Mouse (Mus musculus) liver, adult 2 months (tissue): ENCODE data around the gene Caly.

Experiments used
- CTCF ChIP-seq: fragments of 200-500 bp; IDR thresholded peaks from 2 replicates; pipeline ENCODE4 v1.5.1; 2011; ENCODE audit warnings: low read depth, low read length, control low read depth
- POLR2A ChIP-seq: fragments of 200-500 bp; IDR thresholded peaks from 2 replicates; pipeline ENCODE4 v1.6.1; 2011; ENCODE audit warnings: low read length, control low read depth; ENCODE audit not compliant: insufficient read depth; ENCODE audit errors: extremely low read depth

DNA sequence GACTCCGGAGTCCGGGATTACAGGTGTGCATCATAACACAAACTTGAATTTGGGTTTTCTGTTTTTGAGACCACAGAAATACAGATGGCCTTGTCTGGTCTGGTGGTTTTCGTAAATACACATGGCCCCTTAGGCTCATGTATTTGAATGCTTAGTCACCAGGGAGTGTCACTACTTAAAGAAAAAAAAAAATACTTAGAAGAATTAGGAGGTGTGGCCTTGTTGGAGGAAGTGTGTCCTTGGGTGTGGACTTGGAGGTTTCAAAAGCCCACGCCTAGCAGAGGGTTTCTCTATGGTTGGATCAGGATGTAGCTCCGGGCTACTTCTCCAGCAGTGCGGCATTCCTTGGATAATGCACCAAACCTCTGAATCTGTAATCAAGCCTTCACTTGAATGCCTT is 4.7 kb downstream of the Caly start:
- TF ChIP-seq CTCF, result no peak
- TF ChIP-seq POLR2A, result no peak
